Mouse (Mus musculus) heart, adult 2 months (tissue): Measurements from ENCODE around the gene Arap1. TPM values are rescaled to one million over a fixed set of nuclear protein-coding genes. Genes with fewer than 3 reads are reported as not detected.

Experiments used
- DNase-seq, 2 experiments: peaks; one replicate each; pipeline ENCODE4 v3.0.0; 2021
- H3K27ac ChIP-seq: fragments of 200-600 bp; 2 replicates; pipeline ENCODE4 v1.8.1; 2022
- H3K27me3 ChIP-seq: fragments of 200-500 bp; 2 replicates; pipeline ENCODE4 v1.6.1; 2012; ENCODE audit warnings: mild to moderate bottlenecking, low read length, inconsistent platforms, mixed read lengths; ENCODE audit not compliant: control insufficient read depth, insufficient read depth
- H3K36me3 ChIP-seq: fragments of 200-500 bp; 2 replicates; pipeline ENCODE4 v1.6.1; 2012; ENCODE audit warnings: low read length, inconsistent platforms; ENCODE audit not compliant: control insufficient read depth, insufficient read depth
- H3K4me1 ChIP-seq: fragments of 200-500 bp; 2 replicates; pipeline ENCODE4 v1.6.1; 2011; ENCODE audit warnings: low read length; ENCODE audit not compliant: control insufficient read depth, insufficient read depth
- H3K4me3 ChIP-seq: fragments of 200-600 bp; 2 replicates; pipeline ENCODE4 v1.8.1; 2022
- H3K79me2 ChIP-seq: fragments of 200-500 bp; replicated peaks from 2 replicates; pipeline ENCODE4 v1.6.1; 2012; ENCODE audit warnings: mild to moderate bottlenecking, inconsistent platforms, low read length, moderate library complexity, mixed read lengths; ENCODE audit not compliant: control insufficient read depth, insufficient read depth
- H3K9ac ChIP-seq: fragments of 200-500 bp; 2 replicates; pipeline ENCODE4 v1.6.1; 2012; ENCODE audit warnings: low read depth, mild to moderate bottlenecking, control low read depth, inconsistent platforms, low read length, mixed read lengths
- CTCF ChIP-seq: fragments of 200-600 bp; IDR thresholded peaks from 2 replicates; pipeline ENCODE4 v1.8.1; 2022; ENCODE audit warnings: antibody characterized with exemption, mild to moderate bottlenecking, moderate library complexity
- EP300 ChIP-seq: fragments of 200-500 bp; IDR thresholded peaks from 2 replicates; pipeline ENCODE4 v1.6.1; 2011; ENCODE audit warnings: low read depth, low read length, control low read depth; ENCODE audit not compliant: insufficient read depth
- POLR2A ChIP-seq: fragments of 200-500 bp; IDR thresholded peaks from 2 replicates; pipeline ENCODE4 v1.6.1; 2011; ENCODE audit warnings: mild to moderate bottlenecking, low read depth, low read length, control low read depth; ENCODE audit not compliant: insufficient read depth
- WGBS: fragments of 180-500 bp; shearing (Covaris S2); methylation state at CpG from one replicate; pipeline ENCODE4 v1.1.7; 2018; 5-methylcytosine and 5-hydroxymethylcytosine counted together
- intact Hi-C: fragments of 180-260 bp; cut with DNase I; formaldehyde crosslinking; loops from one replicate; pipeline ENCODE4 v1.15.1; 2025
- polyA plus RNA-seq: library from polyadenylated mRNA; depleted of rRNA; stranded (reverse); fragments of >200 nt; gene quantifications from 2 replicates; pipeline ENCODE4 v1.2.3, GENCODE M21; 2012
- total RNA-seq, 2 experiments: library from RNA; stranded (reverse); gene quantifications; 2 replicates each; pipeline ENCODE4 v1.2.3; 2021

The Arap1 gene
- total and polyA plus RNA-seq, 3 experiments: 30.1 to 55.9 (median 32.6) TPM

DNA sequence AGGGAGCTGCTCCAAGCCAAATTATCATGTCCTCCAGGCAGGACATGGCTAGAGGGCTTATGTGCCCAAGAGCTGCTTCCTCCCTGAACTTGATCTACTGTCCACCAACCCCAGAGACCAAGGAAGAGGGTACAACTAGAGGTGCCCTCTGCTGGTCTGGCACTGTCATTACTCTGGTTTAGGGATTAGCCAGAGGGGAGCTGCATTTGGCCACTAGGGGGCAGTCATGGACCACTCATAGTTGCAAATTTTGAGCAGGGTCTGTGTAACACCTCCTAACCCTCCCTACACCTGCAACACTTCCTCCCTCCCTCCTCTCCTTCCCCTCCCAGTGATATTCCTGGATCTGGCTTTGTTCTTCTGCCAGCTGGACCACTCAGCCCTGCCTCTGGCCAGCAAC lies 64.9 kb downstream of the Arap1 start:
- H3K4me3 ChIP-seq: no peak overlapping the region
- no peaks in the 10 kb centered on the region for H3K27me3 ChIP-seq
- no peak overlapping the region for H3K9ac ChIP-seq
- peak; percentile 91 for TF ChIP-seq EP300
- TF ChIP-seq POLR2A: no peak
- TF ChIP-seq CTCF: no peak
- peak; percentile 78 to 84 for DNase-seq
- H3K36me3 ChIP-seq: no peaks in the 10 kb centered on the region
- H3K27ac ChIP-seq: no peak overlapping the region
- intact Hi-C loops: loop anchor here (1.0 to 2.0 kb wide), 4 partner anchors 38 to 129 kb away; no protein-coding TSS in a partner anchor
- no peaks in the 10 kb centered on the region; the same call in 1 of the 2 replicates for H3K4me1 ChIP-seq
- H3K79me2 ChIP-seq: no peaks in the 10 kb centered on the region

DNA sequence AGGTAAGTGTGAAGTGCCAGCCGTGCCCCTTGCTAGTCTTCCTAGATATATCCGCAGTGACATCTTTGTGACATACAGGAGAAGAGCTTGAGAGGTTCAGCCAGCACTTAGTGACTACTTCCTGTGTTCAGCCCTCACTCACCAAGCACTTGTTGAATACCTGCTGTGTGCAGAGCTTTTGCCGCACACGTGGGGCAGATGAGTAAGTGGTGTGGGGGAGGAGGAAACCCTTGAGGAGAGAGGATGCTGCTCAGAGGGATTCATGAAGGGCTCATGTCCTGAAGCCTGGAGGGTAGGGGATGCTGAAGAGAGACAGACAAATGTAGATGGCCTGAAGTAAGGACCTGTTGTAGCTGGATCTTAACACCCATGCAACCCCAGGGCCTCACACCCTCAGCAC lies 66.3 kb downstream of the Arap1 start:
- WGBS: 62% methylated on average over 4 of the region's 4 CpGs
- DNase-seq: no peak
- no peaks in the 10 kb centered on the region for H3K79me2 ChIP-seq
- no peaks in the 10 kb centered on the region; the same call in 1 of the 2 replicates for H3K4me1 ChIP-seq
- H3K27ac ChIP-seq: no peak overlapping the region
- no peak overlapping the region for H3K9ac ChIP-seq
- H3K36me3 ChIP-seq: no peaks in the 10 kb centered on the region
- intact Hi-C loops: no loop called here
- H3K4me3 ChIP-seq: no peak overlapping the region
- H3K27me3 ChIP-seq: no peaks in the 10 kb centered on the region
- TF ChIP-seq EP300: no peak

GRCm38 (mm10) chr7:101414661-101415511 lies 67.0 kb downstream of the Arap1 start:
- H3K79me2 ChIP-seq: no peaks in the 10 kb centered on the region
- TF ChIP-seq CTCF (no peak), POLR2A (no peak), EP300 (no peak)
- DNase-seq: peak in 1 of 2 experiments; percentile 12
- no peak overlapping the region for H3K27ac ChIP-seq
- H3K36me3 ChIP-seq: no peaks in the 10 kb centered on the region
- no peaks in the 10 kb centered on the region; the same call in 1 of the 2 replicates for H3K4me1 ChIP-seq
- 61% methylated on average over 7 of the region's 7 CpGs for WGBS
- H3K9ac ChIP-seq: no peak overlapping the region
- H3K27me3 ChIP-seq: no peaks in the 10 kb centered on the region
- no peak overlapping the region for H3K4me3 ChIP-seq
- intact Hi-C loops: no loop called here

DNA sequence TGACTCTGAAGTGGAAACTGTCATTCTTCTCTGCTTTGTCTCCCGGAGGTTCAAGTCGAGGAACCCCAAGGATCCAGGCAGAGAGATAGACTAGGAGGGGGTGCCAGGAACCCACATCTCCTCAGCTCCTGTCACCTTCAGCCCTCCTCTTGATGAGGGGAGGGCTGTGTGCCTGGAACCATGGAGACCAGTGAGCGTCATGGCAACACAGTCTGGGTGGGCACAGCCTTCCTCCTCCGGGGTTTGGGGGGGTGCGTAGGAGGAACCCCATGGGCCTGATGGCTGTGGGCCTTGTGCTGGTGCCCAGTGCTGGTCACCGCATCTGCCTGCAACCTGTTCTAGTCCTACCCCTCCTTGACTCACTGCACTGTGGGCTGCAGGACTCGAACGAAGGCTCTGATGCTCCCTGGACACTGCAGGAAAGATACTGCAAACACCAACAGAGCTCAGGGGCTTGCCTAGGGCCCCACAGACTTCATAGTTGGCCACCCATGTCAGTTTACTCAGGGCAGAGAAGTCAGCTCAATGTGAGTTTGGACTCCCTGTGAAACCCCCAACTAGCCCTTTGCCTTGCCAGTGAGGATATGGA lies 67.7 kb downstream of the Arap1 start:
- Histone ChIP-seq H3K36me3 (no peaks in the 10 kb centered on the region), H3K27me3 (no peaks in the 10 kb centered on the region), H3K4me3 (no peak overlapping the region), H3K9ac (no peak overlapping the region), H3K27ac (no peak overlapping the region), H3K4me1 (no peaks in the 10 kb centered on the region; the same call in 1 of the 2 replicates), H3K79me2 (no peaks in the 10 kb centered on the region)
- peak in 1 of 2 experiments; percentile 20 for DNase-seq
- TF ChIP-seq CTCF (no peak), EP300 (no peak), POLR2A (no peak)
- WGBS: 46% methylated on average over 8 of the region's 8 CpGs
- intact Hi-C loops: no loop called here

GRCm38 (mm10) chr7:101416391-101416790 lies 68.5 kb downstream of the Arap1 start:
- H3K27ac ChIP-seq: no peak overlapping the region
- WGBS: 53% methylated on average over 5 of the region's 5 CpGs
- no peak overlapping the region for H3K9ac ChIP-seq
- DNase-seq: peak in 1 of 2 experiments; percentile 15
- no peak overlapping the region for H3K4me3 ChIP-seq
- no peaks in the 10 kb centered on the region for H3K27me3 ChIP-seq
- TF ChIP-seq EP300: no peak
- TF ChIP-seq POLR2A: no peak
- no peak for TF ChIP-seq CTCF
- intact Hi-C loops: no loop called here
- no peaks in the 10 kb centered on the region; the same call in 1 of the 2 replicates for H3K4me1 ChIP-seq
- no peaks in the 10 kb centered on the region for H3K36me3 ChIP-seq
- H3K79me2 ChIP-seq: no peaks in the 10 kb centered on the region
